Mouse (Mus musculus) left cerebral cortex, postnatal 36 days (tissue): ENCODE data around the gene Haao. TPM values are rescaled to one million over a fixed set of nuclear protein-coding genes. Genes with fewer than 3 reads are reported as not detected.

ENCODE experiments used
- DNase-seq, 2 experiments: peaks; one replicate each; pipeline ENCODE4 v3.0.0; 2021 to 2022; ENCODE audit warnings: low spot score in 2 of 2, mixed read lengths in 1 of 2
- intact Hi-C: fragments of 180-260 bp; cut with DNase I; formaldehyde crosslinking; loops from one replicate; pipeline ENCODE4 v1.15.1; 2025
- total RNA-seq, 2 experiments: library from RNA; stranded (reverse); gene quantifications; 2 replicates each; pipeline ENCODE4 v1.2.3; 2021

The Haao gene
- total RNA-seq, 2 experiments from 2014 or later: 0.25 TPM; not detected in 1

DNA sequence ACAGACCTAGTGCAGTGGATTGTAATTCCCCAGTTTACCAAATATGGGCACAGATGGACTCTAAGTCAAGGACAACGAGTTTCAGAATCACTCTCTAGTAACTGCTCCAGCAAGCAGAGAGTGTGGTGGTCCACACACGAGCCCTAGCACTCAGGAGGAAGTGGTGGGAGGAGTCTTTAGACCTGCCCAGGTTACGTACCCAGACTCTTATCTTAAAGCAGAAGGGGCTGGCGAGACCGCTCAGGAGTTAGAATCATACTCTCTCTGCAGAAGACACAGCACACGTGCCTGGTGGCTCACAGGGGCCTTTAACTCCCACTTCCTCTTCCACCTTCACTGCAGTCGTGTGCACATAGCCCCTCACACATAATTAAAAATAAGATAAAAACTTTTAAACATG, 40.4 kb downstream of the Haao start:
- DNase-seq: no peak
- intact Hi-C loops: loop anchor here (2.0 kb wide), 1 partner anchor 175 kb away; no protein-coding TSS in a partner anchor

DNA sequence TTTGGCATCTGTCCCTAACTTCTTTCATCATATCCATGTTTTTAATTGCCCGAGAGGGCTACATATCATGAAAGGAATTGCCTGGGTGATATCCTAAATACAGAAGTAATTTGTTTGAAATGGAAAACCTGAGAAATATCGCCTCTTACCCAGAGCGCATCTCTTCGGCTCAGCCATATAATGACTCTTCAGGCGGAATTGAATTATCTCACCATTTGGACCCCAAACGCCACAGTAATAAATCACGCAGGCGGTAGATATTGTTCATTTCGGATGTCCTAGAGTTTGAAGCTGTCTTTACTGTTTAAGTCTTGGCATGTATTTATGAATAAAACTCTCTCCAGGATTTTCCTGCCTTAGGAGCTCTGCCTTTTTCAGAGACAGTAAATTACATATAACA, 42.7 kb downstream of the Haao start:
- intact Hi-C loops: no loop called here
- no peak for DNase-seq

DNA sequence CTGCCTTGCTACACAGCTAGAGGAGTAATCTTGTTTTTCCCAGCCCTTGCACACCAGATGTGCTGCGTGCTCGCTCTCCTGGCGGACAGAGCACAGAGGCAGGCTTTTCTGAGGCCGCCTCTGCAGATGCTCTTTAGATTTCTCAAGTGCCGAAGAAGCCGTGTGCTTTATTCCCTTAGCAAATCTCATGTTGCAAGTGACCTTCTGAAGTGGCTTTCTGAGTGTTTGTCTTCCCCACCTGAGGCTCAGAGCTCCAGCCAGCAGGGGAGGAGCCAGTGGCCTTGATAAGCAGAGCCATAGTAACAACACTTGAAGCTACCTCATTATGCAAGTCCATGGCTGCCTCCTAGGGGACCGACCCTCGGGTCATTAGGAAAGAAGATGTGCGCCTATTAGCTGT, 43.8 kb downstream of the Haao start:
- intact Hi-C loops: no loop called here
- no peak for DNase-seq

DNA sequence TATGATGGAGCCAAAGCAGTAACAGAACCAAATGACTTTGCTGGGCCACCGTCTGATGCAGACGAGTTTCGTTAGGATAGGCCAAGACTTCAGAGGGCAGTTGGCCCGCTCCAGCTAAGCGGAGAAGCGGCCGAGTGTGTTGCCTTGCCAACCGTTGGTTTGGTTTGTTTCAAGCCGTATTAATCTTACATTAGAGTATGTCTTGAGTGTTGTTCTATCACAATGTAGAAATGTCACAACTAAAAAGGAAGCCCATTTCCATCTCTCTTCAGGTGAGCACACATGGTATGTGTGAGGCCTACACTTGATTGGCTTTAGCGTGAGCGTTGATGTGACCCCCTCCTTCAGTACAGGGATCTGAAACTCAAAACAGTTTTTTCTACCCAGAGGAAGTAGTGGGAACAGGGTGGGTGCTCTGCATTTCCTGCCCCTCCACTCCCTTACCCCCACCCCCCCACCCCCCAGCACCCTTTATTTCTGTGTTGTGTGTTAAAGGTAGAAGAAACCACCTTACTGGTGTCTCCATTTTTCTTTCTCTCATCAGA, 48.2 kb downstream of the Haao start:
- intact Hi-C loops: no loop called here
- no peak for DNase-seq

DNA sequence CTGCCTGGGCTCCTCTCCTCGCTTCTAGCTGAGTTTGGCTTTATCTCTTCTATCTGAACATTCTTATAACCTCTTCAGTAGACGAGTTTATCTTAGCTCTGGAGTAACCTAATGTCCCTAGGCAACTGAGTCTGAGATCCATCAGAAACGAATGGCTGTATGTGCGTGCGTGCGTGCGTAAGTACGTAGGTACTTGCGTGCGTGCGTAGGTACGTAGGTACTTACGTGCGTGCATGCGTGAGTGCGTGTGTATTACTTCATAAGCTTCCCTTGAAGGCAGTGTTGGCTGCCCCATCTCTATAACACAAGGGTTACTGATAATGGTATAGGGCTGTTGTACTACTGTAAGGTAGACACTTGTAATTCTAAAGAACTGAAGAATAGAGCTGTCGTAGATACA, 52.6 kb downstream of the Haao start:
- intact Hi-C loops: no loop called here
- no peak for DNase-seq

DNA sequence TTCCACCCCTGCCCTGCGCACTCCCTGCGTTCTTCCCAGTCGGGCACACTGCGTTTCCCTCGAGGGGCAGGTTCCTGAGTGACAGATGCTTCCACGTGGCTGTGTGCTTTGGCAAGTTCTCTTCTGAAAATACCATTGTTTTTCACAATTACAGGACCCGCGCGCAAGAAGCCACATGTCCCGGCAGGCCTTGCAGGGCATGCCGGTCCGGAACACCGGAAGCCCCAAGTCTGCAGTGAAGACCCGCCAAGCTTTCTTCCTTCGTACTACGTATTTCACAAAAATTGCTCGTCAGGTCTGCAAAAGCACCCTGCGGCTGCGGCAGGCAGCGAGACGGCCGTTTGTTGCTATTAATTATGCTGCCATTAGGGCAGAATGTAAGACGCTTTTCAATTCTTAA, 55.4 kb downstream of the Haao start:
- intact Hi-C loops: no loop called here

DNA sequence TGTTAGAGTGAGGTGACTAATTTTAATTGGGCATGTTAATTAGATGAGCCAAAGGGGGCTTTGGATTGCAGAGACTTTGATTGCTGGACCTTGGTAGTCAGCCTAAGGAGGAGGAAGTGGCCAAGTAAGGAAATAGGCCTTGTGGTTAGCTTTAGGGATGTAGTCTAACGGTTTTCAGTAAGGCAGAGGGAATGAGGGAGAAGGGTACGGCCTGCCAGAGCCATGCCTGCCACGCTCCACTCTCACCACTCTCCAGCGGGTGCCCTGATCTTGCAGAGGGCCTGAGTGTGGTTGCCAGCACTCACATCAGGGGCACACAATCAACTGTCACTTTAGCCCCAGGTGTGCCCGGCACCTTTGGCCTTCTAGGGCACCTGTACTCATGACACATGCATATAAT, 57.6 kb downstream of the Haao start:
- DNase-seq: no peak
- intact Hi-C loops: no loop called here

More for the DNA sequence above, 55.4 kb downstream of the Haao start:
- no peak for DNase-seq

DNA sequence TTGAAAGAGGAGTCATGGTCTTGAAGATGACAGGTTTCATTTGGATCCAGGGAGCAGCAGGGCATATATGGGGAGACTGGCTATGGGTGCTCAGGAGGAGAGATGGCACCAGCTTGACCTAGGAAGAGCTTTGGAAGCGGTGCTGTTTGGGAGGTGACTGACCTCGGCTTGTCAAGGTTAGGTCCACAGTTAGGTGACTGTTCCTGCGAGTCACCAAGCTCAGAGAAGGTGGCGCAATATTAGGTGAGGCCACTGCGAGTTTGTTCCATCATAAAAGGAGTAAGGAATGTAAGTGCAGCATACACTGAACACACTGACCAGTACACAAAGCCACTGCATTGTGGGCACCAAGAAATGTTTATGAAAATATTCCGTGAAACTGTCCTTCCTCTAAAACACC, 61.3 kb downstream of the Haao start:
- intact Hi-C loops: no loop called here
- no peak for DNase-seq

DNA sequence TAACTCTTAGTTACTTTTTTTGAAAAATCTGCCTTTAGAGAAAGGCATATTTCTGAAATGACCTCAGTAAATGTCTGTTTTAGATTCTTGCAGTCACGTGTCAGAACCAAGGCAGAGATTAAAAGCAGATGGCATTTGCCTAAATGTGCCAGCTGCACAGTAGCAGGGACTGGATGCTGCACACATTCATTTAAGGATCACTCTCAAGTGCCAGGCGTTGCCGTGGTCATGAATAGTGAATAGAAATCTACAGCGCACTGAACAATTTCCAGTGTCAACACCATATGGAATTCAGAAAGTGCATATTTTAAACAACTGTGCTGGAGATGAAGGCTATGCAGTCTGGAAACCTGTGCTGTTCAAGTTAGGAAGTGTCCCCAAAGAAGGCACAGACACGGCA, 65.0 kb downstream of the Haao start:
- DNase-seq: peak; percentile 52 to 54
- intact Hi-C loops: no loop called here

Other genes with a start within 250 kb of the Haao start
- gene Kcng3, start 216.1 kb downstream of the Haao start, total RNA-seq: 10 to 100 TPM in 1 of 2 experiments, 1 to 10 TPM in 1; 8.9 to 10.3 TPM
- 10 to 100 TPM; 84.4 to 87.5 TPM for gene Mta3, start 141.8 kb downstream of the Haao start, total RNA-seq